Mouse (Mus musculus): Measurements from ENCODE around the gene Exoc3. TPM values are rescaled to one million over a fixed set of nuclear protein-coding genes. Genes with fewer than 3 reads are reported as not detected.

Exoc3 gene
- polyA plus RNA-seq, 1 experiment from 2014 or later, result 76.8 TPM

DNA sequence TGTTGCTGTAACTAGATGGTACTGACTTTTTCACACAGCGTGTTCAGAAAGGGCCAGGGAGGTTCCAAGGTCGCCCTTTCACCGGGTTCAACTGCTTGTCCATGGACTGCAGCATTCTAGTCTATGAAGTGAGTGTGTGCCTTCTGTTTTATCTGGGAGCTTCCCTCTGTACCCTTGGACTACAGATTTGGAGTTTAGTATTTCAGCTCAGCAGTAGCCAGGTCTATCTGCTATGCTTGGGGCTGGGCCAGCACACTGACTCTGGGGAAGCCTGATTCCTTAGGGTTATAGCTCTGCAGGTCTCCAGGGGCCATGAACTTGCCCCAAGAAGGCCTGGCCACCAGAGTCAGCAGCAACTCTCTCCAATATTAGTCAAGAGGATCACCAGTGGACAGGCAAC is 85.9 kb downstream of the Exoc3 start:
- Histone ChIP-seq H3K27ac (ENCODE audit: low read depth) (no peak overlapping the region), H3K4me1 (replicated peaks; ENCODE audit: control insufficient read depth, insufficient read depth, low read length) (no peaks in the 10 kb centered on the region), H3K4me2 (ENCODE audit: low read length) (no peak overlapping the region), H3K4me3 (ENCODE audit: low read depth, low read length) (no peak overlapping the region), H3K27me3 (replicated peaks; ENCODE audit: control insufficient read depth, insufficient read depth, low read length) (peaks cover 54% of the 10 kb centered on the region), H3K9ac (ENCODE audit: low read length) (no peak overlapping the region), H3K9me3 (ENCODE audit: control insufficient read depth, low read length) (no peaks in the 10 kb centered on the region), H3K36me3 (ENCODE audit: control insufficient read depth, insufficient read depth, low read length) (no peaks in the 10 kb centered on the region)
- DNase-seq (ENCODE audit: low spot score), result no peak
- no peak for ATAC-seq (replicated peaks; ENCODE audit: low FRiP score, low TSS enrichment, low read depth)
- 62% methylated on average over 3 of the region's 3 CpGs for WGBS

DNA sequence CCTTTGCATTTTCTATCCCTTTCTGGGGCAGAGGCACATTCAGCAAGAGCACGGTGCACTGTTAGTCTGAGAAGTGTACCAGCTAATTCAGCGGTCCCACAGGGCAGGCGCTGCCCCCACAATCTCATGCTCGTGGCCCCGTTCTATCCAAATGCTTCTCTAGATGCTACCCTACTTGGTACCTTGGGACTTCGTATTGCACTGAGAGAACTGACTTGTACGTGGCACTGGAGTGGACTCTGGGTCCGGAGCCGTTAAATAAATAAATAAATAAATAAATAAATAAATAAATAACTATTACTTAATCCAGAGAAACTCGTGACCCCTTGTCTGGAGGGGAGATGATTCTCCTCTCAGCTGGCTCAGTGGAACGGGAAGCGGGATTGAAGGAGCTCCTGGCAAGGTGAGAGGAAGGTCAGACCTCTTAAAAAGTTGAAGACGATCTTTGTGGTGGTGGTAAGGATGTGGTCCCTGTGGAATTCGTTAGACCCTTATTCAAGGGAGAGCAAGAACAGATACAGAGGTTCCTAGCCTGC is 86.7 kb downstream of the Exoc3 start:
- Histone ChIP-seq H3K4me2 (ENCODE audit: low read length) (no peak overlapping the region), H3K36me3 (ENCODE audit: control insufficient read depth, insufficient read depth, low read length) (no peaks in the 10 kb centered on the region), H3K4me1 (replicated peaks; ENCODE audit: control insufficient read depth, insufficient read depth, low read length) (no peaks in the 10 kb centered on the region), H3K27me3 (replicated peaks; ENCODE audit: control insufficient read depth, insufficient read depth, low read length) (peaks cover 54% of the 10 kb centered on the region), H3K27ac (ENCODE audit: low read depth) (no peak overlapping the region), H3K4me3 (ENCODE audit: low read depth, low read length) (0 out of 2 replicates have a peak overlapping the region, but pooled peaks have one; percentile 29), H3K9ac (ENCODE audit: low read length) (no peak overlapping the region), H3K9me3 (ENCODE audit: control insufficient read depth, low read length) (no peaks in the 10 kb centered on the region)
- no peak for ATAC-seq (replicated peaks; ENCODE audit: low FRiP score, low TSS enrichment, low read depth)
- no peak for DNase-seq (ENCODE audit: low spot score)
- whole genome bisulfite sequencing, result 38% methylated on average over 14 of the region's 14 CpGs

DNA sequence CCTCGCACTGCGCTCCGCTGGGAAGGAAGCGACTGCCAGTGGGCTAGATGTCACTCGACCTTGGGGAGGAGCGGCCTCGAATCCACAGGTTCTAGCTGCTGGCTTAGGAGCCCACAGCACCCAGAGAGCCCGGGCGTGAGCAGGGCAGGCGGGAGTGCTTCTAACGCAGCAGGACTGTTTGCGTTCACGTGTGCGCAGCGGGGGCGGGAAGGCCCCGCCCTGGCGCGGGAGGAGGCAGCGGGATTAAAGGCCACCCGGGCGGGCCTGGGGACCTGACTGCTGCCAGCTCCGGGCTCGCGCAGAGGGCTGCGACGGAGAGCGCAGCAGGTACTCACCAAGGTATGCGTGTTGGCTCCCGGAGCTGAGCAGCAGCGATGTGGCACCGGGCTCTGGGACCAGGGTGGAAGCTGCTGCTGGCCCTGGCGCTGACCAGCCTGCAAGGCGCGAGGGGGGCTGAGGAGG is 87.4 kb downstream of the Exoc3 start, which contains the start of gene Slc9a3:
Gene Slc9a3 (plus strand): TSS at position 317 of the 462 bp plus-strand sequence.
- under 1% methylated on average over 35 of the region's 35 CpGs for WGBS
- Histone ChIP-seq H3K9ac (ENCODE audit: low read length) (0 out of 2 replicates have a peak within 1 kb of the TSS, but pooled peaks have one; percentile 13), H3K27ac (ENCODE audit: low read depth) (no peak within 1 kb of the TSS), H3K27me3 (replicated peaks; ENCODE audit: control insufficient read depth, insufficient read depth, low read length) (peaks cover 54% of the 10 kb centered on the region), H3K9me3 (ENCODE audit: control insufficient read depth, low read length) (no peaks in the 10 kb centered on the region), H3K36me3 (ENCODE audit: control insufficient read depth, insufficient read depth, low read length) (no peaks in the 10 kb centered on the region), H3K4me2 (ENCODE audit: low read length) (peak within 1 kb of the TSS; percentile 54), H3K4me1 (replicated peaks; ENCODE audit: control insufficient read depth, insufficient read depth, low read length) (no peaks in the 10 kb centered on the region), H3K4me3 (ENCODE audit: low read depth, low read length) (peak within 1 kb of the TSS; percentile 29)
- DNase-seq (ENCODE audit: low spot score) (peak; percentile 53), ATAC-seq (replicated peaks; ENCODE audit: low FRiP score, low TSS enrichment, low read depth) (0 out of 2 replicates have a peak, but pooled peaks have one; percentile 27)

Other genes with a start within 250 kb of the Exoc3 start
- not detected in 2 replicates for gene Zdhhc11, start 244.9 kb downstream of the Exoc3 start, polyA plus RNA-seq (2014; fragmentation: Nextera tagmentation; extraction: Ambion mirVana)
- 2.0 and 2.1 TPM in 2 replicates for gene Tppp, start 199.3 kb downstream of the Exoc3 start, polyA plus RNA-seq (2014; fragmentation: Nextera tagmentation; extraction: Ambion mirVana)
- gene Cep72, start 146.4 kb downstream of the Exoc3 start, polyA plus RNA-seq (2014; fragmentation: Nextera tagmentation; extraction: Ambion mirVana), result 16.7 and 17.8 TPM in 2 replicates
- gene Slc9a3, start 87.3 kb downstream of the Exoc3 start, polyA plus RNA-seq (2014; fragmentation: Nextera tagmentation; extraction: Ambion mirVana), result 0.11 and 0.47 TPM in 2 replicates
- 0.30 and 0.64 TPM in 2 replicates for gene Ahrr, start 83.6 kb upstream of the Exoc3 start, polyA plus RNA-seq (2014; fragmentation: Nextera tagmentation; extraction: Ambion mirVana)
- gene Pdcd6, start 108.8 kb upstream of the Exoc3 start, polyA plus RNA-seq (2014; fragmentation: Nextera tagmentation; extraction: Ambion mirVana), result 173 and 179 TPM in 2 replicates
- gene Sdha, start 141.5 kb upstream of the Exoc3 start, polyA plus RNA-seq (2014; fragmentation: Nextera tagmentation; extraction: Ambion mirVana), result 243 and 255 TPM in 2 replicates
- gene Ccdc127, start 141.6 kb upstream of the Exoc3 start, polyA plus RNA-seq (2014; fragmentation: Nextera tagmentation; extraction: Ambion mirVana), result 46.6 and 50.9 TPM in 2 replicates
- gene Lrrc14b, start 155.3 kb upstream of the Exoc3 start, polyA plus RNA-seq (2014; fragmentation: Nextera tagmentation; extraction: Ambion mirVana), result not detected in 2 replicates
- 4.5 and 6.3 TPM in 2 replicates for gene Zfp72, start 182.1 kb upstream of the Exoc3 start, polyA plus RNA-seq (2014; fragmentation: Nextera tagmentation; extraction: Ambion mirVana)
- 69.9 and 73.1 TPM in 2 replicates for gene Ftl1-ps1, start 191.0 kb upstream of the Exoc3 start, polyA plus RNA-seq (2014; fragmentation: Nextera tagmentation; extraction: Ambion mirVana)

Measured in intestine, embryonic 14.5 days (tissue).